Mouse (Mus musculus) myocyte (in vitro differentiated cells): ENCODE data around the gene Crnkl1.

ENCODE experiments used
- MAX ChIP-seq: IDR thresholded peaks from one replicate; pipeline ENCODE4 v1.6.1; 2011; ENCODE audit warnings: low read depth, mild to moderate bottlenecking, control low read depth
- POLR2A ChIP-seq: IDR thresholded peaks from one replicate; pipeline ENCODE4 v1.6.1; 2011; ENCODE audit warnings: low read depth, mild to moderate bottlenecking, control low read depth, moderate library complexity; ENCODE audit not compliant: insufficient read length
- POLR2AphosphoS2 ChIP-seq: IDR thresholded peaks from one replicate; pipeline ENCODE4 v1.6.1; 2011; ENCODE audit warnings: low read depth, control low read depth; ENCODE audit not compliant: insufficient read length

- no peak for TF ChIP-seq MAX
- no peak for TF ChIP-seq POLR2A
- no peak for TF ChIP-seq POLR2AphosphoS2
These were observed 59.8 kb downstream of the Crnkl1 start for GRCm38 (mm10) chr2:145874879-145875482.
